Mouse (Mus musculus) right cerebral cortex, postnatal 25 days (tissue): ENCODE data around the gene Trat1.

Experiments
- DNase-seq: peaks from one replicate; pipeline ENCODE4 v3.0.0; 2022

Gene Trat1

GRCm38 (mm10) chr16:48771971-48772445 lies at the start of gene Trat1:
Gene Trat1 (minus strand): TSS chr16:48772021.
- no peak for DNase-seq

DNA sequence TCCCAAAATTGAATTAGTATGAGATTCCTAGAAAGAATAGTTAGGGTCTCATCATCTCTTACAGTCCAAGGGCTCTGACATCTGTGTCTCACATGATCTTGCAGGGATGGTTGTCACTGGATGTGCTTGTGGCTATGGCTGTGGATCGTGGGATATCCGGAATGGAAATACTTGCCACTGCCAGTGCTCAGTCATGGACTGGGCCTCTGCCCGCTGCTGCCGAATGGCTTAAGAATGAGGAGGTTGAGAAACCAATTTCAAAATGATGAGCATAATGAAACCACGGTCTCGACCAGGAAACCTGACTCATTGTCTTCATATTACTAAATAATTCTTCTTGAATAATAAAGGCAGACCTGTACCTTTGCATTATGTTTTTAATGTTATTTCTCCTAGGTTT lies 46.7 kb upstream of the Trat1 start:
- DNase-seq, result no peak

DNA sequence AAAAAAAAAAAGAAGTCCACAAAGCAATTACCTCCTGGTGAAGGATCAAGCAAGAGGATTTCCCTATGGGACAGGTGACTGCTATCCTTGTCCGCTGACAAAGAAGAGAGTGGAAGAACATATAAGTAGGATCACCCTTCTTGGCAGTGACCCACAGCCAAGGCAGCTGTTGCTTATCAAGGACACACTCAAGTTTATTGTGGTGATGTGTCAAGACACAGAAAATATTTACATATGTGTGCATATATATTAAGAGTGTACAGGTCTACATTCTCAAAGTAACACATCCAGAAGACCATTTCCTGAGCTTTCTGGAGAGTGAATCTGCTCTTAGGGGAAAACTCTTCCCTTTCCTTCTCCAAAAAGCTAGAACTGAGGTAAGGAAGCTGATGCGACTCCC lies 44.9 kb upstream of the Trat1 start, which contains the start of gene Retnlb:
Gene Retnlb (plus strand): TSS at position 162 of the 400 bp plus-strand sequence.
- DNase-seq, result no peak

GRCm38 (mm10) chr16:48811881-48812436 lies 40.1 kb upstream of the Trat1 start:
- DNase-seq, result no peak

DNA sequence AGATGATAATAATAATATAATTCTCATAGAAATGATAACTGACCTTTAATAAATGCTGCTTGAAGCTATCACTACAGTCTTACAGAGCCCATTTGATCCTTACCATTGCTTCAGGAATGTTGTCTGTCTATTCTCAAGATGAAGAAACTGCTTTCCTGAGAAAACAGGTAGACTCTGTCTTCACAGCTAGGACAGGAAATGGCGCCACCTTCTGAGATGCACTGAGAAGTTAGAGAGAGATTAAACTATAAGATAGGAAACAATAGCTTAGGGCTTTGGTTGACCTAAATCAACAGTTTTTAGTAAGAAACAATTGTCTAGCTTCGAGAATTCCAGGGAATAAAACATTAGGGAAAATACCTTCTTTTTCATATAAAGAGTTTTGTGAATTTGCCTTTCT lies 37.6 kb upstream of the Trat1 start:
- DNase-seq, result no peak

- DNase-seq, result no peak
Observed at GRCm38 (mm10) chr16:48806521-48806920, 34.7 kb upstream of the Trat1 start.

GRCm38 (mm10) chr16:48805412-48805811 lies 33.6 kb upstream of the Trat1 start:
- DNase-seq, result no peak

GRCm38 (mm10) chr16:48800906-48801305 lies 29.1 kb upstream of the Trat1 start:
- DNase-seq, result no peak

- no peak for DNase-seq
Observed at GRCm38 (mm10) chr16:48799470-48799869, 27.6 kb upstream of the Trat1 start.

DNA sequence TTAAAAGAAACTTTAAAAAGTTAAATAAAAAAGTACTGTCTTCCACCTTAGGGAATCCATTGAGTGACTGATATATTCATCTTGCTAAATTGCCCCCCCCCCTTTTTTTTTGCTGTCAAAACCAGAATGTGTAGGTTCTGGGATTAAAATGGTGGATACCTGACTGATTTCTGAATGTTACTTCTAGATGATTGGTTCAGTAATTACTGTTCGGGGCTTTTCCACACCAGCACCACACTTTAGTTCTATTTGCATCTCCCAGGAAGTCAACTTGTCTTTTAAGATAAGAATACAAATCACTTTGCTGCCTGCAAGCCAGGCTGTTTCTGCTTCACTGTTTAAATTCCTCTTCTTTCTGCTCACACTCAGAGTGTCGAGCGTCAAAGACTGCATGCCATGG lies 26.5 kb upstream of the Trat1 start:
- DNase-seq, result no peak

DNA sequence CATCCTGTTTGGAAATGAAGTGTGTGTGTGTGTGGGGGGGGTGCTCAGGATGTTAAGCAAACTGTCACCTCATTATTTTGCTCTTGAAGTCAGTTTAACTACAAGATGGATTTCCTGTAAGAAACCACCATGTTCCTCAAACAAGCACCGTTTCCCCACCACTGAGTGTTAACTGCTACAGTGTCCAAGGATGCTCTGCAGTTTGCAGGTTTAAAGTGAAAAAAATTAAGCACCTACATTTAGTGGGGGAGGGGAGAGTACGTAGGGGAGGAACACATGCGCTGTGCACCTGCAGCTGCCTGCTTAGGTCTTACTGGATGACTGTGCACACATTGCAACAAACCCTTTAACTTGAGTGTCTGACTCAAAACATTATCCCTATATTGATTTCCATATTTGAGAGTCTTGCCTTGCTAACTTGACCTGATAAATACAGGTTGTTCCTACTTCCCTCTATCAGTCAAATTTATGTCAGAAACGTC lies 16.9 kb upstream of the Trat1 start:
- no peak for DNase-seq

GRCm38 (mm10) chr16:48786258-48786657 lies 14.4 kb upstream of the Trat1 start:
- no peak for DNase-seq

- DNase-seq, result no peak
Observed at GRCm38 (mm10) chr16:48777254-48777653, 5.4 kb upstream of the Trat1 start.

- DNase-seq, result no peak
Observed at GRCm38 (mm10) chr16:48769183-48769582, 2.6 kb downstream of the Trat1 start.

DNA sequence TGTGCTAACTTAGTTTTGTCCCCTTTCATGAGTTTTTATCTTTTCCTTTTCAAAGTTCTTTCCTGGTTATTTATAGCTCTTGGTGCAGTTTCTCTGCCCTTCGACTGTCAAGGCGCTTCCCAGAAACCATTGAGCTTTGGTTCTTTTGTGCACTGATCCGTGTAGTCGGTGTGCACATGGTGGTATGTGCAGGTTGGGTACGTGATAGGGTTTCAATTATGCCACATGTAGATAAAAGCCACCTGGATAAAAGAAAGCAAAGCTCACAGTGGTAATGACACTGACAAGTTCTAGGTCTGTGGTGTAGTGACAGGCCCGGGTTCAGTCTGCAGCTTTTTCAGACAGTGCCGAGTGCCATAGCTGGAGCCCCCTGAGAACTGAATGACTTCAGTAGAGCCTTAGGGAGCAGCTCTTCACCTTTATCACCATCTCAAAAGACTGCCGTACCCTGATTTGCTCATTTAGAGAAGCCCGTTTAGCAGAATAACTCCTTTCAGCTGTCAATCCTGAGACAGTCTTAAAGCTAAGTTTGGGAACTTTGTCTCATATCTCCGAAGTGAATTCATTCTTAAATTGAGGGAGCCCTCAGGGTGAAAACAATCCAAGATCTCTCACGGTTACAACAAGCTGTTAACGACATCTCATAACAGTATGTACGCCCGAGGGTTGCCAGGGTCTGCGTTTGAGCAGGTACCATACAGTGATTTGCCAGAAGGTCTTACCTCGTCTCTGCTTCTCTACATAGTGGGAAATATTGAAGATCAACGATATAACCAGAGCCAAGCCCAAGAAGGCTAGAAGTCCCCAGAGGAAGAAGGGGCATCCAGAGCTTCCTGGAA lies 11.0 kb downstream of the Trat1 start:
- DNase-seq, result no peak

- no peak for DNase-seq
Observed at GRCm38 (mm10) chr16:48750145-48750827, 21.5 kb downstream of the Trat1 start.

DNA sequence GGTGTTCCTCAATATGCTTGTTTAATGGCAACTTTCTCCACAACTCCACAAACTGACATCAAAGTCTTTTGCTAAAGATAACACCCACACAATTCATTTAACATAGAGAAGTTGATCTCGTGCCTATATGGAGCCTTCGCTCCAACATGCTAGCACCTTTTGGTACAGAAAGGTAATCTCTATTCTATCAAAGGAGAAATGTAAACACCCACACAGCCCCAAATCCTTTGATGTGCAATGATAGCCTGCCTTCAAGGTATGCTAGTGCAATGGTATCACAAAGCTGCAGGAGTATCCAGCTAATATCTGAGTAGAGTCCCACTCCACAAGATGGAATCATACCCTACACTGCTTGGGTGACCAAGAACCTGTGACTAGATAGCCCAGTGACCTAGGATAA lies 26.4 kb downstream of the Trat1 start:
- DNase-seq, result no peak

DNA sequence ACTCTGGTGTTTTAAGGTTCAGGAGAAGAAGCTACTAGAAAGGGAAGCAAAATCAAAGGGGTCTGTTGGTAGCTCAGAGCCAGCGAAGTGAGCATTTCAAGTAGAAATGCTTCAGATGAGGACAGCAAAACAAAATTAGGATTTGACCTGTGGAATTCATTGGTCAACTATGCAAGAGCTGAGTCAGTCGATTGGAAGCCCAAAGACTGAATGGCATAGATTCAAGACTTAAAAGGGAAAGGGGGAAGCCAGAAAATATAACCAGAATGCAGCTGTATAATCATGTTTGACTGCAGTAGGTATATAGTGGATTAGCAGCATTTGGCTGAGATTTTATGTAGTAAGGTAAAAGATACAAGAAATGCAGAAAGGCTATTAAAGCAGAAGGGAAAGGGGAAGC lies 26.8 kb downstream of the Trat1 start:
- no peak for DNase-seq

DNA sequence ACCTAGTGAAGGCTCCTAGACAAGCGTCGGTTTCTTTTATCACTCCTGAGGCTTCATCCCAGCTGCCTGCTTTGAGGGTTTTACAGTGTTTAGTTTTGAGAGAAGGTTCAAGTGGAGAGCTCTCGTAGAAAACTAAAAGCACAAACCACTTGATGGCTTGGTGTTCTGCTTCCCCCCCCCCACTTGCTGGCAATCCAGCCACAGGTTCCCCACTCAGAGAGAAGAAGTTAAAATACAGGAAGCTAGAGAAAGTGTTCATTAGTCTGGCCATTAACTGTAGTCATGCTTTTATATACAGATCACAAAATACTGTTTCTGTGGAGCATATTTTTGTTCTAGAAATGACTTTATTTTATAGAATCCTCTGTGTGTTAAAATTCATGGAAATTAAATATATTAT lies 30.3 kb downstream of the Trat1 start:
- DNase-seq, result no peak

DNA sequence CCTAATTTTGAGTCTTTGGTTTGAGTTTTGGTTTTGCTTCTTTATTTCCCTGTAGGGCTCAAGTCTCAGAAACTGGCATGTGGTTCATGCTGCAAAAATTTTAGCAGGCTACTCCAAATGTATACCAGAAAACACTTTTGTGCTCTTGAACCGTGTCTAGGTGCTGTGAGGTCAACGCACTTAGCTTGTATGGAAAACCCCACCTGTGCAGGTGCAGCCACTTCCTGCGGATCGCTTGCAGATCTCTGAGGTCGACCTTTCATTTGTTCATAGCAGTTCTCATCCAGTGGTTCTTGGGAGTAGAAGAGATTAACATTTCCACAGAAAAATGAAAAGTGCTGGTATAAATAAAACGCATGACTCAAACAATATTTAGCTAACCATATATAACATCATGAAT lies 31.8 kb downstream of the Trat1 start:
- DNase-seq, result no peak

DNA sequence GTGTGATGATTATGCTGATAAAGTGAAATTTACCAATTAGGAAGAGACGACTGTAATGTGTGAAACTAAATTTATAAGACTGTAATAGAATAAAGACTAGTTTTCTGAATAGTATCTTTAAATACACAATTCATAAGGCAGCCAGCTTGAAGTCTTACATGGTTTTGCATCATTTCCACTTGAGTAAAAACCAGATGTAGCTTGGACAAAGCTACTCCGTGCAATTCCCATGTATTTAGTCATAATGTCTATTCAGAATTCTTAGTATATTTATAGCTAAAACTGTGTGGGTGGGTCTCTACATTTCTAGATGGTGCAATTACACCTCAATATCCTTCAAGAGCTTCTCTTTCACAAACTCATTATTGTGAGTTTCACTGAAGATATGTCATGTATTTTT lies 33.4 kb downstream of the Trat1 start:
- no peak for DNase-seq

GRCm38 (mm10) chr16:48736890-48737289 lies 34.9 kb downstream of the Trat1 start:
- no peak for DNase-seq

DNA sequence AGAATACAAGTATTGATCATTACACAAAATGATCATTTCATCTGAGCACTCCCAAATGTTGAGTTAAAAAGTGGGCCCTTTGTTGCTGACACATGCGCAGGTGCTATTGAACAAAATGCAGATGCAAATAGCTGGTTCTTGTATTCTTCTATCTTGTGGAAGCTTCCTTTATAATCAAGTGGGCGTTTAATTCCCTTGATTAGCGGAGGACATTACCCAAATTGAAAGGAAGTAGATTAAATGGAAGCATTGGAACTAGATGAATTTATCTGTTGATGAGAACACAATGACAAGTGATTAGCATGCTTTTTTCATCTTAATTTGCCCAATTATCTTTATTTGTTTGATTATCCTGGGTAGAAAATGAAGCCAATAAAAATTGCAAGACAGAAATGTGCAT lies 51.6 kb downstream of the Trat1 start:
- DNase-seq, result no peak

- DNase-seq, result no peak
Observed at GRCm38 (mm10) chr16:48719679-48720078, 52.1 kb downstream of the Trat1 start.
